Mouse (Mus musculus) ovary, postnatal 10 days (tissue): Measurements from ENCODE around the gene Olfr90.

Experiments used
- DNase-seq: peaks from one replicate; pipeline ENCODE4 v3.0.0; 2022; ENCODE audit warnings: low spot score

Gene Olfr90

GRCm38 (mm10) chr17:37061435-37061834 is 26.9 kb downstream of the Olfr90 start:
- DNase-seq, result no peak

GRCm38 (mm10) chr17:37056957-37057356 is 31.3 kb downstream of the Olfr90 start:
- no peak for DNase-seq

- DNase-seq, result no peak
These were observed 36.6 kb downstream of the Olfr90 start for GRCm38 (mm10) chr17:37051745-37052144.

- DNase-seq, result no peak
These were observed 37.4 kb downstream of the Olfr90 start for GRCm38 (mm10) chr17:37050876-37051275.

GRCm38 (mm10) chr17:37050399-37050798 is 37.9 kb downstream of the Olfr90 start:
- DNase-seq, result peak; percentile 30

- peak; percentile 36 for DNase-seq
These were observed 38.6 kb downstream of the Olfr90 start for GRCm38 (mm10) chr17:37049570-37050310.

- DNase-seq, result no peak
These were observed 39.9 kb downstream of the Olfr90 start for GRCm38 (mm10) chr17:37048383-37048782.

GRCm38 (mm10) chr17:37047981-37048380 is 40.3 kb downstream of the Olfr90 start:
- DNase-seq, result no peak

- DNase-seq, result no peak
These were observed 40.8 kb downstream of the Olfr90 start for GRCm38 (mm10) chr17:37047332-37047976.

- DNase-seq, result no peak
These were observed 41.8 kb downstream of the Olfr90 start for GRCm38 (mm10) chr17:37046312-37047112.

GRCm38 (mm10) chr17:37045611-37046311 is 42.5 kb downstream of the Olfr90 start, which contains the start of gene Gabbr1:
Gabbr1 (plus strand) TSS chr17:37045966.
- peak; percentile 68 for DNase-seq

GRCm38 (mm10) chr17:37044651-37045244 is 43.6 kb downstream of the Olfr90 start:
- DNase-seq, result no peak

- no peak for DNase-seq
These were observed 49.0 kb downstream of the Olfr90 start for GRCm38 (mm10) chr17:37039127-37039894.
